Mouse (Mus musculus): Measurements from ENCODE around the gene 1700008O03Rik. TPM values are rescaled to one million over a fixed set of nuclear protein-coding genes. Genes with fewer than 3 reads are reported as not detected.

1700008O03Rik gene
- polyA plus RNA-seq, 1 experiment from 2014 or later = 1.1 TPM

- Histone ChIP-seq H3K9ac (ENCODE audit: low read length) (no peak overlapping the region), H3K4me1 (ENCODE audit: control insufficient read depth, insufficient read depth, low read length) (no peaks in the 10 kb centered on the region)
These were observed 42.1 kb downstream of the 1700008O03Rik start for GRCm38 (mm10) chr7:44343459-44344015.

GRCm38 (mm10) chr7:44341714-44342113 is 43.9 kb downstream of the 1700008O03Rik start:
- Histone ChIP-seq H3K4me2 (ENCODE audit: low read depth) (no peak overlapping the region), H3K9ac (ENCODE audit: low read length) (no peak overlapping the region), H3K4me3 (ENCODE audit: low read depth, low read length) (no peak overlapping the region), H3K4me1 (ENCODE audit: control insufficient read depth, insufficient read depth, low read length) (no peaks in the 10 kb centered on the region), H3K27me3 (ENCODE audit: control insufficient read depth, insufficient read depth, low read length) (peaks cover 28% of the 10 kb centered on the region), H3K36me3 (ENCODE audit: control insufficient read depth, insufficient read depth, low read length) (no peaks in the 10 kb centered on the region), H3K9me3 (ENCODE audit: control insufficient read depth, low read length) (no peaks in the 10 kb centered on the region), H3K27ac (ENCODE audit: low read depth, low read length) (no peak overlapping the region)
- no peak for ATAC-seq (ENCODE audit: insufficient read depth, low FRiP score, low TSS enrichment)
- 73% methylated on average over 4 of the region's 5 CpGs for WGBS
- DNase-seq (ENCODE audit: low spot score) = no peak

More at GRCm38 (mm10) chr7:44343459-44344015, 42.1 kb downstream of the 1700008O03Rik start:
- Histone ChIP-seq H3K36me3 (ENCODE audit: control insufficient read depth, insufficient read depth, low read length) (no peaks in the 10 kb centered on the region), H3K27me3 (ENCODE audit: control insufficient read depth, insufficient read depth, low read length) (peaks cover 10% of the 10 kb centered on the region), H3K4me3 (ENCODE audit: low read depth, low read length) (no peak overlapping the region), H3K27ac (ENCODE audit: low read depth, low read length) (no peak overlapping the region), H3K4me2 (ENCODE audit: low read depth) (no peak overlapping the region), H3K9me3 (ENCODE audit: control insufficient read depth, low read length) (no peaks in the 10 kb centered on the region)
- WGBS = 25% methylated on average over 7 of the region's 11 CpGs
- no peak for ATAC-seq (ENCODE audit: insufficient read depth, low FRiP score, low TSS enrichment)
- no peak for DNase-seq (ENCODE audit: low spot score)

- H3K36me3 ChIP-seq (ENCODE audit: control insufficient read depth, insufficient read depth, low read length) = no peaks in the 10 kb centered on the region
- no peaks in the 10 kb centered on the region for H3K9me3 ChIP-seq (ENCODE audit: control insufficient read depth, low read length)
- WGBS = 89% methylated on average over 10 of the region's 10 CpGs
- no peak overlapping the region for H3K4me2 ChIP-seq (ENCODE audit: low read depth)
- H3K27ac ChIP-seq (ENCODE audit: low read depth, low read length) = no peak overlapping the region
- DNase-seq (ENCODE audit: low spot score) (no peak), ATAC-seq (ENCODE audit: insufficient read depth, low FRiP score, low TSS enrichment) (no peak)
- H3K27me3 ChIP-seq (ENCODE audit: control insufficient read depth, insufficient read depth, low read length) = peaks cover 34% of the 10 kb centered on the region
- no peak overlapping the region for H3K4me3 ChIP-seq (ENCODE audit: low read depth, low read length)
- no peak overlapping the region for H3K9ac ChIP-seq (ENCODE audit: low read length)
- no peaks in the 10 kb centered on the region for H3K4me1 ChIP-seq (ENCODE audit: control insufficient read depth, insufficient read depth, low read length)
These were observed 44.5 kb downstream of the 1700008O03Rik start for GRCm38 (mm10) chr7:44341119-44341518.

GRCm38 (mm10) chr7:44340226-44340625 is 45.4 kb downstream of the 1700008O03Rik start:
- Histone ChIP-seq H3K4me3 (ENCODE audit: low read depth, low read length) (no peak overlapping the region), H3K27me3 (ENCODE audit: control insufficient read depth, insufficient read depth, low read length) (peaks cover 43% of the 10 kb centered on the region), H3K9me3 (ENCODE audit: control insufficient read depth, low read length) (no peaks in the 10 kb centered on the region), H3K4me1 (ENCODE audit: control insufficient read depth, insufficient read depth, low read length) (no peaks in the 10 kb centered on the region), H3K4me2 (ENCODE audit: low read depth) (no peak overlapping the region), H3K27ac (ENCODE audit: low read depth, low read length) (no peak overlapping the region), H3K9ac (ENCODE audit: low read length) (no peak overlapping the region), H3K36me3 (ENCODE audit: control insufficient read depth, insufficient read depth, low read length) (no peaks in the 10 kb centered on the region)
- ATAC-seq (ENCODE audit: insufficient read depth, low FRiP score, low TSS enrichment) (no peak), DNase-seq (ENCODE audit: low spot score) (no peak)
- WGBS = 69% methylated on average over 6 of the region's 6 CpGs

GRCm38 (mm10) chr7:44337121-44337849 is 48.3 kb downstream of the 1700008O03Rik start:
- Histone ChIP-seq H3K9me3 (ENCODE audit: control insufficient read depth, low read length) (no peaks in the 10 kb centered on the region), H3K4me2 (ENCODE audit: low read depth) (peak overlapping the region; percentile 74), H3K36me3 (ENCODE audit: control insufficient read depth, insufficient read depth, low read length) (no peaks in the 10 kb centered on the region), H3K4me3 (ENCODE audit: low read depth, low read length) (peak overlapping the region; percentile 48), H3K4me1 (ENCODE audit: control insufficient read depth, insufficient read depth, low read length) (no peaks in the 10 kb centered on the region), H3K27ac (ENCODE audit: low read depth, low read length) (no peak overlapping the region), H3K9ac (ENCODE audit: low read length) (no peak overlapping the region), H3K27me3 (ENCODE audit: control insufficient read depth, insufficient read depth, low read length) (peaks cover 60% of the 10 kb centered on the region)
- no peak for ATAC-seq (ENCODE audit: insufficient read depth, low FRiP score, low TSS enrichment)
- 2% methylated on average over 32 of the region's 32 CpGs for WGBS
- DNase-seq (ENCODE audit: low spot score) = no peak

- Histone ChIP-seq H3K4me3 (ENCODE audit: low read depth, low read length) (peak overlapping the region; percentile 48), H3K27ac (ENCODE audit: low read depth, low read length) (0 out of 2 replicates have a peak overlapping the region, but pooled peaks have one; percentile 39), H3K9me3 (ENCODE audit: control insufficient read depth, low read length) (no peaks in the 10 kb centered on the region), H3K36me3 (ENCODE audit: control insufficient read depth, insufficient read depth, low read length) (no peaks in the 10 kb centered on the region), H3K4me2 (ENCODE audit: low read depth) (peak overlapping the region; percentile 74), H3K27me3 (ENCODE audit: control insufficient read depth, insufficient read depth, low read length) (peaks cover 60% of the 10 kb centered on the region), H3K9ac (ENCODE audit: low read length) (peak overlapping the region; percentile 58), H3K4me1 (ENCODE audit: control insufficient read depth, insufficient read depth, low read length) (no peaks in the 10 kb centered on the region)
- ATAC-seq (ENCODE audit: insufficient read depth, low FRiP score, low TSS enrichment) = peak; percentile 21; the same call in 1 of the 2 replicates
- 2% methylated on average over 43 of the region's 54 CpGs for WGBS
- DNase-seq (ENCODE audit: low spot score) = peak; percentile 25
These were observed 49.3 kb downstream of the 1700008O03Rik start for GRCm38 (mm10) chr7:44336046-44337021.

- Histone ChIP-seq H3K27me3 (ENCODE audit: control insufficient read depth, insufficient read depth, low read length) (peaks cover 60% of the 10 kb centered on the region), H3K4me2 (ENCODE audit: low read depth) (peak overlapping the region; percentile 74), H3K9ac (ENCODE audit: low read length) (peak overlapping the region; percentile 58), H3K4me1 (ENCODE audit: control insufficient read depth, insufficient read depth, low read length) (no peaks in the 10 kb centered on the region), H3K36me3 (ENCODE audit: control insufficient read depth, insufficient read depth, low read length) (no peaks in the 10 kb centered on the region), H3K4me3 (ENCODE audit: low read depth, low read length) (peak overlapping the region; percentile 48), H3K9me3 (ENCODE audit: control insufficient read depth, low read length) (no peaks in the 10 kb centered on the region), H3K27ac (ENCODE audit: low read depth, low read length) (0 out of 2 replicates have a peak overlapping the region, but pooled peaks have one; percentile 39)
- 7% methylated on average over 20 of the region's 40 CpGs for WGBS
- DNase-seq (ENCODE audit: low spot score) (peak; percentile 66), ATAC-seq (ENCODE audit: insufficient read depth, low FRiP score, low TSS enrichment) (peak; percentile 64; the same call in 1 of the 2 replicates)
These were observed 50.4 kb downstream of the 1700008O03Rik start for GRCm38 (mm10) chr7:44335031-44335878.

- H3K4me1 ChIP-seq (ENCODE audit: control insufficient read depth, insufficient read depth, low read length) = no peaks in the 10 kb centered on the region
- 74% methylated on average over 14 of the region's 14 CpGs for WGBS
These were observed 51.5 kb downstream of the 1700008O03Rik start for GRCm38 (mm10) chr7:44334139-44334538.

More at GRCm38 (mm10) chr7:44334139-44334538, 51.5 kb downstream of the 1700008O03Rik start:
- H3K27ac ChIP-seq (ENCODE audit: low read depth, low read length) = no peak overlapping the region
- H3K9me3 ChIP-seq (ENCODE audit: control insufficient read depth, low read length) = no peaks in the 10 kb centered on the region
- no peaks in the 10 kb centered on the region for H3K36me3 ChIP-seq (ENCODE audit: control insufficient read depth, insufficient read depth, low read length)
- no peak overlapping the region for H3K9ac ChIP-seq (ENCODE audit: low read length)
- DNase-seq (ENCODE audit: low spot score) = no peak
- no peak overlapping the region for H3K4me3 ChIP-seq (ENCODE audit: low read depth, low read length)
- peaks cover 55% of the 10 kb centered on the region for H3K27me3 ChIP-seq (ENCODE audit: control insufficient read depth, insufficient read depth, low read length)
- H3K4me2 ChIP-seq (ENCODE audit: low read depth) = no peak overlapping the region
- ATAC-seq (ENCODE audit: insufficient read depth, low FRiP score, low TSS enrichment) = no peak
